Mouse (Mus musculus) layer of hippocampus, postnatal 14 days (tissue): ENCODE measurements around the gene Sprr2f. TPM values are rescaled to one million over a fixed set of nuclear protein-coding genes. Genes with fewer than 3 reads are reported as not detected.

Source experiments
- DNase-seq, 2 experiments: peaks; one replicate each; pipeline ENCODE4 v3.0.0; 2021 to 2022; ENCODE audit warnings: low spot score in 2 of 2, mixed read lengths in 1 of 2
- long read RNA-seq, 2 experiments: library from polyadenylated mRNA; stranded (forward); transcript quantifications; one replicate each; pipeline ENCODE4 v2.0.0; 2021
- total RNA-seq, 2 experiments: library from RNA; stranded (reverse); gene quantifications; 2 replicates each; pipeline ENCODE4 v1.2.3; 2021

Gene Sprr2f
- not detected for total RNA-seq
- long read RNA-seq, experiment 1 = 0 reads
- long read RNA-seq, experiment 2 = 0 reads

GRCm38 (mm10) chr3:92364887-92365286 is at the start of gene Sprr2f:
Gene Sprr2f (plus strand): TSS chr3:92365187.
- no peak for DNase-seq

- no peak for DNase-seq
Observed at GRCm38 (mm10) chr3:92316320-92316719, 48.7 kb upstream of the Sprr2f start, which contains the start of gene Sprr2b. Gene Sprr2b (plus strand): TSS chr3:92316620.

- no peak for DNase-seq
Observed at GRCm38 (mm10) chr3:92317384-92317783, 47.6 kb upstream of the Sprr2f start.

GRCm38 (mm10) chr3:92336278-92336677 is 28.7 kb upstream of the Sprr2f start:
- DNase-seq = no peak

DNA sequence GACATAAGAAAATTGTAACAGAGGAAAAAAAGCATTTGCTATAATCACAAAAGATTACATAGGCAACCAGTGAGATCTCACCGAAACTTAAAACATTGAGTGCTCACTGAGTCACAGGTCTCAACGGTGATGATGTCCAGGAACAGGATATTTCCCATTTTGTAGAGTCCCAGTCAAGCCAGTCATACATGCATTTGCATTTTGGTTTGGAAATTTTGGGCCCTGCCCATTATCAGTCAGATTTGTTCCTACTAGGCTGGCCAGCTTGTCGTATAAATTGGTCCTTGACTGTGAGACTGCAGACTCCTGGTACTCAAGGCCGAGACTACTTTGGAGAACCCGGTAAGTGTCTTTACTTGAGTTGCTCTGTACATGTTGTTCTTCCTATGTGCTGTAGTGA is 26.1 kb upstream of the Sprr2f start, which contains the start of gene Sprr2d:
TSS of gene Sprr2d (plus strand) at position 301 of the 400 bp plus-strand sequence.
- no peak for DNase-seq

DNA sequence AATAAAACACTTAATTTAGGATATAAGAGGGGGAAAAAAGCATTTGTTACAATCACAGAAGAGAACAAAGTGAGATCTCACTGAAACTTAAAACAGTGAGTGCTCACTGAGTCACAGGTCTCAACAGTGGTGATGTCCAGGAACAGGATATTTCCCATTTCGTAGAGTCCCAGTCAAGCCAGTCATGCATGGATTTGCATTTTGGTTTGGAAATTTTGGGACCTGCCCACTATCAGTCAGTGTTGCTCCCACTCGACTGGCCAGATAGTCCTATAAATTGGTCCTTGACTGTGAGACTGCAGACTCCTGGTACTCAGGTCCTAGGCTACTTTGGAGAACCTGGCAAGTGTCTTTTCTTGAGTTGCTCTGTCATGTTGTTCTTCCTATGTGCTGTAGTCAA is 13.1 kb upstream of the Sprr2f start, which contains the start of gene Sprr2e:
TSS of gene Sprr2e (plus strand) at position 301 of the 400 bp plus-strand sequence.
- no peak for DNase-seq

DNA sequence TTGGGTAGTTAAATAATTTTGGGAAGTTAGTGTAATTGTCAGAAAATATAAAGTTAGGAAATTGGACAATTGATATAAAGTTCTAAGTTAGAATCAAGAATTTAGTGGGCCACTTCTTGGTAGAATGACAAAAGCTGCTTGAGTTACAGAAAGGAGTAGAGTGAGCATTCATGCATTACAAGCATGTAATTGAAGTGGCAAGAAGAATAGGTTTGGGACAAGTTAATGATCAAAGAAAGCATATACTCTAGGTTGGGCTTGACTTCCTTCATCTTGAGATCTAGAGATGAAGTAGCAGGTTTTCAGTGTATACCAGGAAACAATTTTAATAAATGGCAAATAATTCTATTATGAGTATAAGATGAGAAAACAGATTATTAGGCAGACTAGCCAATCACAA is 3.4 kb upstream of the Sprr2f start:
- DNase-seq = no peak

DNA sequence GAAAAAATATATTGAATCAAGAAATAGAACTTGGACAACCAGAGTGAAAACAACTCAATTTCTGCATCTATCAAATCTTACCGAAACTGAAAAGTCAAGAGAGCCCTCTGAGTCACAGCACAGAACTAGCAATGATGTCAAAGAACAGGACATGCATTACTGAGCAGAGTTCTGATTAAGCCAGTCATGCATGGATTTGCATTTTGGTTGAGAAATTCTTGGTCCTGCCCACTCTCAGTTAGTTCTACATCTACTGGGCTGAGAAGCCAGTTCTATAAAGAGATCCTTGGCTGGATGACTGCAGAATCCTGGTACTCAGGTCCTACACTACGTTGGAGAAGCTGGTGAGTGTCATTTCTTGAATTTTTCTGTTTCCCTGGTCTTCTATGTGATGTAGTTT is 8.6 kb downstream of the Sprr2f start:
- DNase-seq = no peak

GRCm38 (mm10) chr3:92385385-92385784 is 20.4 kb downstream of the Sprr2f start, which contains the start of gene Sprr2h:
Gene Sprr2h (plus strand): TSS chr3:92385685.
- DNase-seq = no peak

- DNase-seq = peak in 1 of 2 experiments; percentile 7
Observed at GRCm38 (mm10) chr3:92394301-92394700, 29.3 kb downstream of the Sprr2f start.

DNA sequence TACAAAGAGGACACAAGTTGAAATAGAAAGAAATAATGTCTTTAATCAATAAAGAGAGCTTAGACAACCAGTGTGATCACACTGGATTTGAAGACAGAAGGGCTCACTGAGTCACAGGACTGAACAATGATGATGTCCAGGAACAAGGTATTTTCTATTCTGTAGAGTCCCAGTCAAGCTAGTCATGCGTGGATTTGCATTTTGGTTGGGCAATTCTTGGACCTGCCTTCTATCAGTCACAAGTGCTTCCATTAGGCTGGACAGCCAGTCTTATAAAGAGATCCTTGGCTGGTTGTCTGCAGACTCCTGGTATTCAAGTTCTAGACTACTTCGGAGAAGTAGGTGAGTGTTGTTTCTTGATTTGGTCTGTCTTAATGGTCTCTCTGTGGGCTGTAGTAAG is 42.7 kb downstream of the Sprr2f start, which contains the start of gene Sprr2i:
TSS of gene Sprr2i (plus strand) at position 301 of the 400 bp plus-strand sequence.
- DNase-seq = no peak

Other genes with a start within 250 kb of the Sprr2f start
- not detected for gene Prr9, start 241.2 kb upstream of the Sprr2f start, total RNA-seq
- gene Lelp1, start 222.4 kb upstream of the Sprr2f start, total RNA-seq = not detected
- gene Sprr2a1, start 149.4 kb upstream of the Sprr2f start, total RNA-seq = not detected
- not detected for gene Sprr2a2, start 149.3 kb upstream of the Sprr2f start, total RNA-seq
- not detected for gene Sprr2a3, start 79.8 kb upstream of the Sprr2f start, total RNA-seq
- not detected for gene Sprr2b, start 48.6 kb upstream of the Sprr2f start, total RNA-seq
- not detected for gene Sprr2d, start 26.0 kb upstream of the Sprr2f start, total RNA-seq
- not detected for gene Sprr2e, start 13.0 kb upstream of the Sprr2f start, total RNA-seq
- not detected for gene Sprr2h, start 20.5 kb downstream of the Sprr2f start, total RNA-seq
- not detected for gene Sprr2i, start 42.8 kb downstream of the Sprr2f start, total RNA-seq
- gene Sprr2j-ps, start 52.9 kb downstream of the Sprr2f start, total RNA-seq = not detected
- 1 to 10 TPM; 2.3 to 4.4 TPM for gene Gm9774, start 64.2 kb downstream of the Sprr2f start, total RNA-seq
- gene Sprr2k, start 67.4 kb downstream of the Sprr2f start, total RNA-seq = not detected
- gene Sprr1b, start 73.6 kb downstream of the Sprr2f start, total RNA-seq = not detected
- not detected for gene Sprr3, start 93.5 kb downstream of the Sprr2f start, total RNA-seq
- gene Sprr1a, start 120.7 kb downstream of the Sprr2f start, total RNA-seq = not detected
- not detected for gene Sprr4, start 135.3 kb downstream of the Sprr2f start, total RNA-seq
- gene 2310046K23Rik, start 169.3 kb downstream of the Sprr2f start, total RNA-seq = not detected
- gene Ivl, start 208.5 kb downstream of the Sprr2f start, total RNA-seq = not detected
- gene Smcp, start 223.8 kb downstream of the Sprr2f start, total RNA-seq = not detected
- not detected for gene 2210017I01Rik, start 242.3 kb downstream of the Sprr2f start, total RNA-seq